Mouse (Mus musculus) embryonic facial prominence, embryonic 15.5 days (tissue): ENCODE data around the gene Trp53i13. TPM values are rescaled to one million over a fixed set of nuclear protein-coding genes. Genes with fewer than 3 reads are reported as not detected.
"Not testable (repeated sequence)": the region's sequence is repeated elsewhere in the genome, so short reads cannot be mapped to it uniquely, and the experiment has no call there.

Experiments
- ATAC-seq: fragments of 200-750 bp; cut with Nextera tagmentation; 2 replicates; pipeline ENCODE4 v1.8.0; 2017; ENCODE audit warnings: low read depth, moderate TSS enrichment; ENCODE audit not compliant: insufficient number of reproducible peaks, low FRiP score, low TSS enrichment
- H3K27ac ChIP-seq: fragments of 300-500 bp; sonication (generic); replicated peaks from 2 replicates; pipeline ENCODE4 v1.5.1; 2015; ENCODE audit warnings: mild to moderate bottlenecking, inconsistent platforms
- H3K27me3 ChIP-seq: fragments of 300-500 bp; sonication (generic); 2 replicates; pipeline ENCODE4 v1.6.1; 2015; ENCODE audit warnings: inconsistent platforms
- H3K36me3 ChIP-seq: fragments of 300-500 bp; sonication (generic); 2 replicates; pipeline ENCODE4 v1.6.1; 2015; ENCODE audit warnings: mild to moderate bottlenecking, inconsistent platforms
- H3K4me1 ChIP-seq: fragments of 300-500 bp; sonication (generic); 2 replicates; pipeline ENCODE4 v1.6.1; 2015; ENCODE audit warnings: inconsistent platforms
- H3K4me2 ChIP-seq: fragments of 300-500 bp; sonication (generic); replicated peaks from 2 replicates; pipeline ENCODE4 v1.6.1; 2015; ENCODE audit warnings: mild to moderate bottlenecking, inconsistent platforms
- H3K4me3 ChIP-seq: fragments of 300-500 bp; sonication (generic); replicated peaks from 2 replicates; pipeline ENCODE4 v1.5.1; 2015; ENCODE audit warnings: mild to moderate bottlenecking, inconsistent platforms
- H3K9ac ChIP-seq: fragments of 300-500 bp; sonication (generic); 2 replicates; pipeline ENCODE4 v1.6.1; 2015; ENCODE audit warnings: inconsistent platforms
- H3K9me3 ChIP-seq: fragments of 300-500 bp; sonication (generic); replicated peaks from 2 replicates; pipeline ENCODE4 v1.6.1; 2016; ENCODE audit warnings: inconsistent platforms
- WGBS: fragments of 180-500 bp; shearing (Covaris S2); methylation state at CpG from one replicate; pipeline ENCODE4 v1.1.7; 2015; 5-methylcytosine and 5-hydroxymethylcytosine counted together
- polyA plus RNA-seq: library from polyadenylated mRNA; unstranded; fragments of >200 nt; fragmentation: Nextera tagmentation; extraction: Ambion mirVana; gene quantifications from 2 replicates; pipeline ENCODE4 v1.2.1, GENCODE M21; 2015

Gene Trp53i13
- polyA plus RNA-seq, result 61.8 and 63.9 TPM in 2 replicates

GRCm38 (mm10) chr11:77515637-77516552 lies at the start of gene Trp53i13:
Gene Trp53i13, minus strand, starts transcription at chr11:77515980.
- peak within 1 kb of the TSS; percentile 90 for H3K4me2 ChIP-seq
- no peak within 1 kb of the TSS; the same call in 1 of the 2 replicates for H3K27ac ChIP-seq
- WGBS, result 6% methylated on average over 39 of the region's 39 CpGs
- no peaks in the 10 kb centered on the region for H3K36me3 ChIP-seq
- ATAC-seq, result no peak
- no peaks in the 10 kb centered on the region for H3K9me3 ChIP-seq
- H3K27me3 ChIP-seq, result peaks cover 34% of the 10 kb centered on the region
- peak within 1 kb of the TSS; percentile 76 for H3K4me3 ChIP-seq
- H3K4me1 ChIP-seq, result peaks cover 48% of the 10 kb centered on the region
- peak within 1 kb of the TSS; percentile 31; the same call in 1 of the 2 replicates for H3K9ac ChIP-seq

- no peak overlapping the region for H3K9ac ChIP-seq
- no peaks in the 10 kb centered on the region for H3K4me1 ChIP-seq
- no peak overlapping the region for H3K4me2 ChIP-seq
- H3K9me3 ChIP-seq, result no peaks in the 10 kb centered on the region
- ATAC-seq, result no peak
- no peak overlapping the region for H3K4me3 ChIP-seq
- peaks cover 74% of the 10 kb centered on the region for H3K36me3 ChIP-seq
- WGBS, result 85% methylated on average over 7 of the region's 7 CpGs
- no peaks in the 10 kb centered on the region for H3K27me3 ChIP-seq
- H3K27ac ChIP-seq, result no peak overlapping the region
These were observed 29.5 kb upstream of the Trp53i13 start for GRCm38 (mm10) chr11:77545261-77545660.

- no peaks in the 10 kb centered on the region for H3K9me3 ChIP-seq
- no peak overlapping the region for H3K4me2 ChIP-seq
- WGBS, result 82% methylated on average over 4 of the region's 4 CpGs
- H3K27ac ChIP-seq, result no peak overlapping the region
- no peak overlapping the region for H3K9ac ChIP-seq
- no peaks in the 10 kb centered on the region for H3K4me1 ChIP-seq
- ATAC-seq, result no peak
- peaks cover 15% of the 10 kb centered on the region; the same call in 1 of the 2 replicates for H3K36me3 ChIP-seq
- no peaks in the 10 kb centered on the region for H3K27me3 ChIP-seq
- H3K4me3 ChIP-seq, result no peak overlapping the region
These were observed 16.5 kb upstream of the Trp53i13 start for GRCm38 (mm10) chr11:77532202-77532846.

GRCm38 (mm10) chr11:77530862-77531261 lies 15.1 kb upstream of the Trp53i13 start:
- WGBS, result 96% methylated on average over 2 of the region's 2 CpGs
- Histone ChIP-seq H3K4me1 (no peaks in the 10 kb centered on the region), H3K9me3 (no peaks in the 10 kb centered on the region), H3K27ac (no peak overlapping the region), H3K4me2 (no peak overlapping the region), H3K27me3 (no peaks in the 10 kb centered on the region), H3K9ac (no peak overlapping the region), H3K36me3 (0 out of 2 replicates have a peak, but pooled peaks cover 6% of the 10 kb centered on the region), H3K4me3 (no peak overlapping the region)
- no peak for ATAC-seq

GRCm38 (mm10) chr11:77529644-77530043 lies 13.9 kb upstream of the Trp53i13 start:
- ATAC-seq, result no peak
- Histone ChIP-seq H3K27me3 (no peaks in the 10 kb centered on the region), H3K9me3 (no peaks in the 10 kb centered on the region), H3K4me1 (no peaks in the 10 kb centered on the region), H3K4me3 (no peak overlapping the region), H3K4me2 (no peak overlapping the region), H3K27ac (no peak overlapping the region), H3K9ac (no peak overlapping the region), H3K36me3 (0 out of 2 replicates have a peak, but pooled peaks cover 3% of the 10 kb centered on the region)
- WGBS, result 79% methylated on average over 3 of the region's 3 CpGs

- not testable (repeated sequence) for H3K9me3 ChIP-seq, H3K9ac ChIP-seq, ATAC-seq, H3K4me3 ChIP-seq, H3K4me2 ChIP-seq, H3K36me3 ChIP-seq, H3K27me3 ChIP-seq, H3K4me1 ChIP-seq, H3K27ac ChIP-seq
- 86% methylated on average over 3 of the region's 3 CpGs for WGBS
These were observed 12.6 kb upstream of the Trp53i13 start for GRCm38 (mm10) chr11:77528420-77528819.

- no peaks in the 10 kb centered on the region for H3K27me3 ChIP-seq
- WGBS, result 79% methylated on average over 3 of the region's 3 CpGs
- no peaks in the 10 kb centered on the region for H3K4me1 ChIP-seq
- no peaks in the 10 kb centered on the region for H3K36me3 ChIP-seq
- H3K27ac ChIP-seq, result no peak overlapping the region
- no peak overlapping the region for H3K4me2 ChIP-seq
- H3K9ac ChIP-seq, result no peak overlapping the region
- no peak overlapping the region for H3K4me3 ChIP-seq
- H3K9me3 ChIP-seq, result no peaks in the 10 kb centered on the region
- no peak for ATAC-seq
These were observed 10.2 kb upstream of the Trp53i13 start for GRCm38 (mm10) chr11:77525804-77526486.

- no peak overlapping the region for H3K27ac ChIP-seq
- H3K4me1 ChIP-seq, result peaks cover 11% of the 10 kb centered on the region
- 40% methylated on average over 5 of the region's 5 CpGs for WGBS
- H3K9me3 ChIP-seq, result no peaks in the 10 kb centered on the region
- H3K4me2 ChIP-seq, result no peak overlapping the region
- no peaks in the 10 kb centered on the region for H3K36me3 ChIP-seq
- no peak for ATAC-seq
- H3K27me3 ChIP-seq, result peaks cover 21% of the 10 kb centered on the region
- no peak overlapping the region for H3K9ac ChIP-seq
- no peak overlapping the region for H3K4me3 ChIP-seq
These were observed 5.1 kb upstream of the Trp53i13 start for GRCm38 (mm10) chr11:77520601-77521529.

- Histone ChIP-seq H3K4me3 (no peak within 1 kb of the TSS), H3K36me3 (no peaks in the 10 kb centered on the region), H3K4me2 (no peak within 1 kb of the TSS), H3K9ac (no peak within 1 kb of the TSS), H3K27me3 (peaks cover 34% of the 10 kb centered on the region), H3K4me1 (peaks cover 30% of the 10 kb centered on the region), H3K9me3 (no peaks in the 10 kb centered on the region), H3K27ac (peak within 1 kb of the TSS; percentile 13; the same call in 1 of the 2 replicates)
- no peak for ATAC-seq
- WGBS, result 62% methylated on average over 5 of the region's 5 CpGs
These were observed 3.3 kb upstream of the Trp53i13 start, which contains the start of gene Gm10392 for GRCm38 (mm10) chr11:77519043-77519442. Gene Gm10392, minus strand, starts transcription at chr11:77519198.

GRCm38 (mm10) chr11:77518051-77518798 lies 2.4 kb upstream of the Trp53i13 start:
- peaks cover 34% of the 10 kb centered on the region for H3K27me3 ChIP-seq
- no peaks in the 10 kb centered on the region for H3K36me3 ChIP-seq
- H3K9ac ChIP-seq, result no peak overlapping the region
- H3K27ac ChIP-seq, result 0 out of 2 replicates have a peak overlapping the region, but pooled peaks have one; percentile 13
- H3K4me1 ChIP-seq, result peaks cover 36% of the 10 kb centered on the region
- ATAC-seq, result no peak
- no peaks in the 10 kb centered on the region for H3K9me3 ChIP-seq
- H3K4me2 ChIP-seq, result no peak overlapping the region
- WGBS, result 78% methylated on average over 27 of the region's 27 CpGs
- no peak overlapping the region for H3K4me3 ChIP-seq
